Mouse (Mus musculus): ENCODE measurements around the gene Ano8.
"Not testable (repeated sequence)": the region's sequence is repeated elsewhere in the genome, so short reads cannot be mapped to it uniquely, and the experiment has no call there.

Ano8 gene

GRCm38 (mm10) chr8:71437041-71437440 lies 48.7 kb downstream of the Ano8 start:
- DNase-seq (ENCODE audit: low spot score): no peak

GRCm38 (mm10) chr8:71432935-71433334 lies 52.8 kb downstream of the Ano8 start:
- not testable (repeated sequence) for DNase-seq (ENCODE audit: low spot score)

Measured in left cerebral cortex, adult 11 months (tissue).